Mouse (Mus musculus) kidney, postnatal 0 days (tissue): ENCODE results near the gene Fitm2. TPM values are rescaled to one million over a fixed set of nuclear protein-coding genes. Genes with fewer than 3 reads are reported as not detected.
A peak's percentile ranks its signal among the peaks of the same experiment; 100 is the strongest.

Source experiments
- ATAC-seq: fragments of 200-750 bp; cut with Nextera tagmentation; replicated peaks from 2 replicates; pipeline ENCODE4 v1.8.0; 2017; ENCODE audit warnings: low read depth, moderate number of reproducible peaks, moderate TSS enrichment, moderate library complexity; ENCODE audit not compliant: low FRiP score
- DNase-seq: peaks from one replicate; pipeline ENCODE4 v3.0.0-alpha.2; 2016; ENCODE audit warnings: low spot score
- H3K27ac ChIP-seq: fragments of 300-500 bp; sonication (generic); 2 replicates; pipeline ENCODE4 v1.5.1; 2014; ENCODE audit warnings: mild to moderate bottlenecking
- H3K27me3 ChIP-seq: fragments of 300-500 bp; sonication (generic); 2 replicates; pipeline ENCODE4 v1.6.1; 2014; ENCODE audit warnings: low read length, mixed read lengths; ENCODE audit not compliant: insufficient read depth
- H3K36me3 ChIP-seq: fragments of 300-500 bp; sonication (generic); 2 replicates; pipeline ENCODE4 v1.6.1; 2014; ENCODE audit warnings: low read length, mixed read lengths; ENCODE audit not compliant: insufficient read depth
- H3K4me1 ChIP-seq: fragments of 300-500 bp; sonication (generic); replicated peaks from 2 replicates; pipeline ENCODE4 v1.6.1; 2014; ENCODE audit warnings: antibody characterized with exemption, low read length, mixed read lengths; ENCODE audit not compliant: insufficient read depth
- H3K4me2 ChIP-seq: fragments of 300-500 bp; sonication (generic); 2 replicates; pipeline ENCODE4 v1.6.1; 2014; ENCODE audit warnings: mild to moderate bottlenecking, low read length, moderate library complexity, mixed read lengths
- H3K4me3 ChIP-seq: fragments of 300-500 bp; sonication (generic); replicated peaks from 2 replicates; pipeline ENCODE4 v1.5.1; 2014; ENCODE audit warnings: low read depth, low read length
- H3K9ac ChIP-seq: fragments of 300-500 bp; sonication (generic); 2 replicates; pipeline ENCODE4 v1.6.1; 2014; ENCODE audit warnings: low read depth, low read length
- H3K9me3 ChIP-seq: fragments of 300-500 bp; sonication (generic); replicated peaks from 2 replicates; pipeline ENCODE4 v1.6.1; 2016; ENCODE audit warnings: low read length, inconsistent platforms, mixed read lengths
- CTCF ChIP-seq: IDR thresholded peaks from 2 replicates; pipeline ENCODE4 v1.5.1; 2016; ENCODE audit warnings: antibody characterized with exemption, low read depth, mild to moderate bottlenecking, moderate library complexity
- WGBS: fragments of 180-500 bp; shearing (Covaris S2); extraction: QIAGEN DNeasy Blood & Tissue Kit; methylation state at CpG from one replicate; pipeline ENCODE4 v1.1.7; 2014; 5-methylcytosine and 5-hydroxymethylcytosine counted together
- polyA plus RNA-seq: library from polyadenylated mRNA; unstranded; fragments of >200 nt; fragmentation: Nextera tagmentation; extraction: Ambion mirVana; gene quantifications from 2 replicates; pipeline ENCODE4 v1.2.1, GENCODE M21; 2015

Gene Fitm2
- 10.3 and 10.4 TPM in 2 replicates for polyA plus RNA-seq

DNA sequence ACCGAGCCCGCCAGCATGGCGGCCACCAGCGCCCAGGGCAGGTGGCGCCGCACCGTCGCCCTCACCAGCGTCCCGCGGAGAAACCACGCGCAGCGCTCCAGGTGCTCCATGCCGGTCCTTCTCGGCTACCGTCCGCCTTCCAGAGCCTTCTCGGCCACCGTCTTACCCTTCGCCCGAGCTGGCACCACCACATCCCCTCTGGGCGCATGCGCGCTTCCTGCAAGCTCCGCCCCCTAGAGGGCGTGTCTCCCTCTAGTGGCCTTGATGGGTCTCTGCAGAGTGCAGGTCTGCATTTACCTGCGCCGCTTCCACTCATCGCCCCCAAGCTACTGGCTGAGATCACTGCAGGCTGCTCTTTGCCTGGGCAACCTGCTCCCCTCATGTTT is at the start of gene Fitm2:
Gene Fitm2 (minus strand): TSS at position 164 of the 386 bp plus-strand sequence.
- TF ChIP-seq CTCF: peak; percentile 100
- H3K4me2 ChIP-seq: peak within 1 kb of the TSS; percentile 91
- H3K27ac ChIP-seq: peak within 1 kb of the TSS; percentile 60
- H3K4me3 ChIP-seq: peak within 1 kb of the TSS; percentile 72
- no peaks in the 10 kb centered on the region for H3K9me3 ChIP-seq
- peaks cover 11% of the 10 kb centered on the region; the same call in 1 of the 2 replicates for H3K36me3 ChIP-seq
- WGBS: 0% methylated on average over 23 of the region's 30 CpGs
- H3K4me1 ChIP-seq: peaks cover 8% of the 10 kb centered on the region; the same call in 1 of the 2 replicates
- ATAC-seq: peak; percentile 97
- DNase-seq: peak; percentile 96
- H3K27me3 ChIP-seq: no peaks in the 10 kb centered on the region
- peak within 1 kb of the TSS; percentile 75 for H3K9ac ChIP-seq

GRCm38 (mm10) chr2:163506300-163507004 is 34.0 kb upstream of the Fitm2 start, which contains the start of gene Hnf4a:
TSS of gene Hnf4a (plus strand) at chr2:163506808.
- no peak for ATAC-seq
- DNase-seq: no peak
- H3K27ac ChIP-seq: no peak within 1 kb of the TSS

DNA sequence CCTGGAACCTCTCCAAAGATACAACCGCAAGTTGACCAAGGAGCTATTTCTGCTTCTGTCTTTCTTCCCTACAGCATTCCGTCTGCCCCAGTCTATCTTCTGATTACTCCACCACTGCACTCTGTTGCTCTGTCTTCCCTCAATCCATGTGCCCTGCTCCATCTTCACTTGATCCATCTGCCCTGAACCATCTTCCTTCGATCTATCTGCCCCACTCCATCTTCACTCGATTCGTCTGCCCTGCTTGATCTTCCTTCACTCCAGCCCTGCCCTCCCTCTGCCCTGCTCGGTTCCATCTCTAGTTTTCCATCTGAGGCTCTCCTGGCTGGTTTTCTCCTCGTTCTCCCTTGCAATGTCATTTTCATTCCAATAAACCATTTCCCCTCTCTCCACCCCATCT is 30.8 kb upstream of the Fitm2 start:
- no peak overlapping the region for H3K27ac ChIP-seq
- WGBS: 59% methylated on average over 7 of the region's 7 CpGs
- H3K9ac ChIP-seq: no peak overlapping the region
- H3K27me3 ChIP-seq: no peaks in the 10 kb centered on the region
- no peak overlapping the region for H3K4me3 ChIP-seq
- no peak overlapping the region for H3K4me2 ChIP-seq
- H3K36me3 ChIP-seq: no peaks in the 10 kb centered on the region
- ATAC-seq (no peak), DNase-seq (no peak)
- no peaks in the 10 kb centered on the region for H3K4me1 ChIP-seq
- no peaks in the 10 kb centered on the region for H3K9me3 ChIP-seq
- TF ChIP-seq CTCF: no peak

More at GRCm38 (mm10) chr2:163506300-163507004, 34.0 kb upstream of the Fitm2 start, which contains the start of gene Hnf4a:
- TF ChIP-seq CTCF: no peak
- H3K4me1 ChIP-seq: no peaks in the 10 kb centered on the region
- H3K27me3 ChIP-seq: no peaks in the 10 kb centered on the region
- WGBS: 75% methylated on average over 10 of the region's 10 CpGs
- no peaks in the 10 kb centered on the region for H3K36me3 ChIP-seq
- H3K9me3 ChIP-seq: no peaks in the 10 kb centered on the region
- no peak within 1 kb of the TSS for H3K4me3 ChIP-seq
- no peak within 1 kb of the TSS for H3K4me2 ChIP-seq
- no peak within 1 kb of the TSS for H3K9ac ChIP-seq

GRCm38 (mm10) chr2:163502219-163502618 is 29.8 kb upstream of the Fitm2 start:
- Histone ChIP-seq H3K27ac (no peak overlapping the region), H3K4me2 (no peak overlapping the region), H3K9ac (no peak overlapping the region), H3K9me3 (no peaks in the 10 kb centered on the region), H3K36me3 (no peaks in the 10 kb centered on the region), H3K27me3 (no peaks in the 10 kb centered on the region), H3K4me1 (no peaks in the 10 kb centered on the region), H3K4me3 (no peak overlapping the region)
- ATAC-seq: no peak
- 63% methylated on average over 2 of the region's 2 CpGs for WGBS
- TF ChIP-seq CTCF: no peak
- DNase-seq: no peak

DNA sequence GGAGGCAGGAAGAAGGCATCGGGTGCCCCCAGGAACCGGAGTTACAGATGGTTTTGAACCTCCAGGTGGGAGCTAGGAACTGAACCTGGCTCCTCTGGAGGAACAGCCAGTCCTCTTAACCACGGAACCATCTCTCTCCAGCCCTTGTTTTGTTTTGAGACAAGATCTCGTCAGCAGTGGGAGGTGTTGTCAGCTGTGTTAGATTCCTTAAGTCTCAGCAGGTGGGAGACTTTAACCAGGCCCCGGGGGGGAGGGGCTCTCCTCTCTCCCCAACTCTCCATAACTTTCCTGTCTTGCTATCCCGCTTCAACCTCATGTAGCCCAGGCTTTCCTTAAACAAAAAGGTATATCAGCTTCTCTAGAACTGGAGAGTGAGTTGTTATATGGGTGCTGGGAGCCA is 22.0 kb upstream of the Fitm2 start:
- H3K4me2 ChIP-seq: no peak overlapping the region
- TF ChIP-seq CTCF: no peak
- ATAC-seq (no peak), DNase-seq (no peak)
- no peaks in the 10 kb centered on the region for H3K9me3 ChIP-seq
- no peaks in the 10 kb centered on the region for H3K27me3 ChIP-seq
- no peaks in the 10 kb centered on the region for H3K36me3 ChIP-seq
- no peak overlapping the region for H3K27ac ChIP-seq
- no peaks in the 10 kb centered on the region for H3K4me1 ChIP-seq
- H3K4me3 ChIP-seq: no peak overlapping the region
- H3K9ac ChIP-seq: no peak overlapping the region
- 37% methylated on average over 6 of the region's 6 CpGs for WGBS

DNA sequence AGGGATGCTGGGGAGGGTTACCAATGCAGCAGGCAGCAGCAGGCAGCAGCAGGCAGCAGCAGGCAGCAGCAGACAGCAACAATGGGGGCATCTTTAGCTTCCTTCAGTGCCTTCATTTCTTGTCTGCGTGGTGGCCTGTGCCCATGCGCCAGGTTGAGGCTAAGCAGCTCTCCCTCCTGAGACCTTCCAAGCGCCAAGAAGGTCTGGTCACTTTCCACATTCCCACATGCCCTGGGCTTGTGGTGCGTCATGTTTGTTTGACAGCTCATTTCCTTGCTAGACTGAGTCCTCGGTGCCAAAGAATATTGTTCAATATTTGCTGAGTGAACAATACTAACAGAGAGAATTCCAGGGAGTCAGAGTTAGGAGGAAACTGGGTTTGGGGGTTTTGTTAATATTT is 21.5 kb upstream of the Fitm2 start:
- Histone ChIP-seq H3K9ac (no peak overlapping the region), H3K27ac (no peak overlapping the region), H3K4me1 (no peaks in the 10 kb centered on the region), H3K27me3 (no peaks in the 10 kb centered on the region), H3K9me3 (no peaks in the 10 kb centered on the region), H3K4me2 (no peak overlapping the region), H3K4me3 (no peak overlapping the region), H3K36me3 (no peaks in the 10 kb centered on the region)
- ATAC-seq (no peak), DNase-seq (no peak)
- WGBS: 52% methylated on average over 5 of the region's 5 CpGs
- no peak for TF ChIP-seq CTCF
